Mouse (Mus musculus) liver, postnatal 0 days (tissue): Measurements from ENCODE around the gene Dnajb13. TPM values are rescaled to one million over a fixed set of nuclear protein-coding genes. Genes with fewer than 3 reads are reported as not detected.

Source experiments
- ATAC-seq: fragments of 200-750 bp; cut with Nextera tagmentation; 2 replicates; pipeline ENCODE4 v1.8.0; 2017; ENCODE audit warnings: mild to moderate bottlenecking, moderate library complexity
- DNase-seq: peaks from one replicate; pipeline ENCODE4 v3.0.0-alpha.2; 2016
- H3K27ac ChIP-seq: fragments of 300-500 bp; sonication (generic); 2 replicates; pipeline ENCODE4 v1.5.1; 2014; ENCODE audit warnings: antibody characterized with exemption, moderate library complexity, mild to moderate bottlenecking, low read depth
- H3K27me3 ChIP-seq: fragments of 300-500 bp; sonication (generic); 2 replicates; pipeline ENCODE4 v1.6.1; 2014; ENCODE audit warnings: low read length, control low read depth, mixed read lengths; ENCODE audit not compliant: insufficient read depth
- H3K36me3 ChIP-seq: fragments of 300-500 bp; sonication (generic); replicated peaks from 2 replicates; pipeline ENCODE4 v1.6.1; 2014; ENCODE audit warnings: mild to moderate bottlenecking, control low read depth, low read length, moderate library complexity, mixed read lengths; ENCODE audit not compliant: insufficient read depth
- H3K4me1 ChIP-seq: fragments of 300-500 bp; sonication (generic); 2 replicates; pipeline ENCODE4 v1.6.1; 2014; ENCODE audit warnings: antibody characterized with exemption, mild to moderate bottlenecking, control low read depth; ENCODE audit not compliant: insufficient read depth
- H3K4me2 ChIP-seq: fragments of 300-500 bp; sonication (generic); 2 replicates; pipeline ENCODE4 v1.6.1; 2014; ENCODE audit warnings: low read depth, mild to moderate bottlenecking, low read length, moderate library complexity, mixed read lengths
- H3K4me3 ChIP-seq: fragments of 300-500 bp; sonication (generic); 2 replicates; pipeline ENCODE4 v1.5.1; 2014; ENCODE audit warnings: low read depth, low read length
- H3K9ac ChIP-seq: fragments of 300-500 bp; sonication (generic); replicated peaks from 2 replicates; pipeline ENCODE4 v1.6.1; 2014; ENCODE audit warnings: mild to moderate bottlenecking, moderate library complexity
- H3K9me3 ChIP-seq: fragments of 300-500 bp; sonication (generic); 2 replicates; pipeline ENCODE4 v1.6.1; 2016; ENCODE audit warnings: mild to moderate bottlenecking, control low read depth, low read length, mixed read lengths
- CTCF ChIP-seq: sonication (generic); IDR thresholded peaks from 2 replicates; pipeline ENCODE4 v1.5.1; 2016; ENCODE audit warnings: antibody characterized with exemption, low read depth
- EP300 ChIP-seq: IDR thresholded peaks from 2 replicates; pipeline ENCODE4 v1.6.1; 2016; ENCODE audit warnings: antibody characterized with exemption, low read depth, mild to moderate bottlenecking
- WGBS: fragments of 180-500 bp; shearing (Covaris S2); extraction: QIAGEN DNeasy Blood & Tissue Kit; methylation state at CpG from one replicate; pipeline ENCODE4 v1.1.7; 2014; ENCODE audit not compliant: insufficient replicate concordance; 5-methylcytosine and 5-hydroxymethylcytosine counted together
- polyA plus RNA-seq: library from polyadenylated mRNA; unstranded; fragments of >200 nt; fragmentation: Nextera tagmentation; extraction: Ambion mirVana; gene quantifications from 2 replicates; pipeline ENCODE4 v1.2.1, GENCODE M21; 2015

Dnajb13 gene
- polyA plus RNA-seq, 1 experiment from 2014 or later = 1.8 TPM

- TF ChIP-seq EP300 = no peak
- TF ChIP-seq CTCF = no peak
- no peaks in the 10 kb centered on the region for H3K27me3 ChIP-seq
- H3K36me3 ChIP-seq = peaks cover 41% of the 10 kb centered on the region
- H3K9me3 ChIP-seq = no peaks in the 10 kb centered on the region
- DNase-seq (no peak), ATAC-seq (no peak)
- H3K9ac ChIP-seq = peak overlapping the region; percentile 51
- peak overlapping the region; percentile 75 for H3K4me2 ChIP-seq
- H3K27ac ChIP-seq = peak overlapping the region; percentile 94
- 70% methylated on average over 10 of the region's 10 CpGs for WGBS
- peaks cover 72% of the 10 kb centered on the region for H3K4me1 ChIP-seq
- peak overlapping the region; percentile 15; the same call in 1 of the 2 replicates for H3K4me3 ChIP-seq
Measured at GRCm38 (mm10) chr7:100463757-100464156, 51.0 kb downstream of the Dnajb13 start.

GRCm38 (mm10) chr7:100463194-100463593 is 51.6 kb downstream of the Dnajb13 start:
- peak overlapping the region; percentile 94 for H3K27ac ChIP-seq
- WGBS = 46% methylated on average over 9 of the region's 9 CpGs
- peak overlapping the region; percentile 75 for H3K4me2 ChIP-seq
- H3K27me3 ChIP-seq = no peaks in the 10 kb centered on the region
- H3K9me3 ChIP-seq = no peaks in the 10 kb centered on the region
- DNase-seq = peak; percentile 67
- TF ChIP-seq EP300 (peak; percentile 91), CTCF (no peak)
- H3K4me3 ChIP-seq = peak overlapping the region; percentile 15; the same call in 1 of the 2 replicates
- peak overlapping the region; percentile 51 for H3K9ac ChIP-seq
- H3K4me1 ChIP-seq = peaks cover 68% of the 10 kb centered on the region
- peaks cover 41% of the 10 kb centered on the region for H3K36me3 ChIP-seq
- peak; percentile 37 for ATAC-seq

GRCm38 (mm10) chr7:100461621-100462151 is 53.1 kb downstream of the Dnajb13 start:
- Histone ChIP-seq H3K4me3 (no peak overlapping the region), H3K9ac (no peak overlapping the region), H3K4me1 (peaks cover 60% of the 10 kb centered on the region), H3K36me3 (peaks cover 50% of the 10 kb centered on the region), H3K4me2 (no peak overlapping the region), H3K27ac (peak overlapping the region; percentile 94), H3K27me3 (no peaks in the 10 kb centered on the region), H3K9me3 (no peaks in the 10 kb centered on the region)
- DNase-seq (peak; percentile 58), ATAC-seq (no peak)
- WGBS = 47% methylated on average over 6 of the region's 6 CpGs
- TF ChIP-seq CTCF (no peak), EP300 (peak; percentile 85)

- ATAC-seq = no peak
- TF ChIP-seq EP300 (no peak), CTCF (no peak)
- no peak overlapping the region for H3K4me3 ChIP-seq
- H3K27ac ChIP-seq = peak overlapping the region; percentile 94; the same call in 1 of the 2 replicates
- DNase-seq = no peak
- H3K36me3 ChIP-seq = peaks cover 59% of the 10 kb centered on the region
- 89% methylated on average over 3 of the region's 3 CpGs for WGBS
- no peak overlapping the region for H3K4me2 ChIP-seq
- no peaks in the 10 kb centered on the region for H3K27me3 ChIP-seq
- H3K9me3 ChIP-seq = no peaks in the 10 kb centered on the region
- H3K9ac ChIP-seq = no peak overlapping the region
- peaks cover 46% of the 10 kb centered on the region for H3K4me1 ChIP-seq
Measured at GRCm38 (mm10) chr7:100459862-100460261, 54.9 kb downstream of the Dnajb13 start.

- 33% methylated on average over 1 of the region's 1 CpGs for WGBS
- Histone ChIP-seq H3K27me3 (no peaks in the 10 kb centered on the region), H3K4me1 (peaks cover 29% of the 10 kb centered on the region), H3K4me3 (no peak overlapping the region), H3K36me3 (peaks cover 65% of the 10 kb centered on the region), H3K4me2 (no peak overlapping the region), H3K27ac (peak overlapping the region; percentile 9; the same call in 1 of the 2 replicates), H3K9ac (no peak overlapping the region), H3K9me3 (no peaks in the 10 kb centered on the region)
- ATAC-seq (peak; percentile 87), DNase-seq (peak; percentile 59)
- TF ChIP-seq CTCF (peak; percentile 54), EP300 (peak; percentile 49)
Measured at GRCm38 (mm10) chr7:100458153-100458552, 56.6 kb downstream of the Dnajb13 start.

Other genes starting within 250 kb of the Dnajb13 start
- 0.19 and 0.27 TPM in 2 replicates for gene P4ha3, start 229.4 kb downstream of the Dnajb13 start, polyA plus RNA-seq
- gene C2cd3, start 142.7 kb downstream of the Dnajb13 start, polyA plus RNA-seq = 4.8 and 5.1 TPM in 2 replicates
- 18.1 and 18.2 TPM in 2 replicates for gene Ppme1, start 142.7 kb downstream of the Dnajb13 start, polyA plus RNA-seq
- 0.08 and 0.21 TPM in 2 replicates for gene Ucp3, start 42.0 kb downstream of the Dnajb13 start, polyA plus RNA-seq
- 530 and 545 TPM in 2 replicates for gene Ucp2, start 21.6 kb downstream of the Dnajb13 start, polyA plus RNA-seq
- 11.9 and 12.4 TPM in 2 replicates for gene Coa4, start 22.1 kb upstream of the Dnajb13 start, polyA plus RNA-seq
- 44.8 and 51.0 TPM in 2 replicates for gene Rab6a, start 92.5 kb upstream of the Dnajb13 start, polyA plus RNA-seq
- 52.5 and 54.5 TPM in 2 replicates for gene Mrpl48, start 93.3 kb upstream of the Dnajb13 start, polyA plus RNA-seq
- gene Plekhb1, start 147.5 kb upstream of the Dnajb13 start, polyA plus RNA-seq = 0.60 and 0.72 TPM in 2 replicates
- gene Fam168a, start 191.7 kb upstream of the Dnajb13 start, polyA plus RNA-seq = 4.3 and 4.6 TPM in 2 replicates